Mouse (Mus musculus) liver, postnatal 0 days (tissue): ENCODE data around the gene Spen.

Experiments used
- CTCF ChIP-seq: sonication (generic); IDR thresholded peaks from 2 replicates; pipeline ENCODE4 v1.5.1; 2016; ENCODE audit warnings: antibody characterized with exemption, low read depth
- EP300 ChIP-seq: IDR thresholded peaks from 2 replicates; pipeline ENCODE4 v1.6.1; 2016; ENCODE audit warnings: antibody characterized with exemption, low read depth, mild to moderate bottlenecking

GRCm38 (mm10) chr4:141445328-141445720, 93.1 kb downstream of the Spen start:
- TF ChIP-seq CTCF (no peak), EP300 (no peak)
